Mouse (Mus musculus): ENCODE data around the gene Pnpla2.

Pnpla2 gene

GRCm38 (mm10) chr7:141484186-141485120 lies 29.5 kb downstream of the Pnpla2 start:
- DNase-seq (ENCODE audit: low spot score), result no peak

- no peak for DNase-seq (ENCODE audit: low spot score)
These were observed 30.2 kb downstream of the Pnpla2 start for GRCm38 (mm10) chr7:141485186-141485585.

GRCm38 (mm10) chr7:141485606-141486005 lies 30.6 kb downstream of the Pnpla2 start:
- DNase-seq (ENCODE audit: low spot score), result no peak

- DNase-seq (ENCODE audit: low spot score), result no peak
These were observed 31.2 kb downstream of the Pnpla2 start for GRCm38 (mm10) chr7:141486239-141486638.

GRCm38 (mm10) chr7:141487141-141487540 lies 32.1 kb downstream of the Pnpla2 start:
- no peak for DNase-seq (ENCODE audit: low spot score)

- DNase-seq (ENCODE audit: low spot score), result no peak
These were observed 36.2 kb downstream of the Pnpla2 start for GRCm38 (mm10) chr7:141491151-141491550.

GRCm38 (mm10) chr7:141492738-141493137 lies 37.7 kb downstream of the Pnpla2 start:
- no peak for DNase-seq (ENCODE audit: low spot score)

GRCm38 (mm10) chr7:141493729-141494128 lies 38.7 kb downstream of the Pnpla2 start:
- DNase-seq (ENCODE audit: low spot score), result no peak

GRCm38 (mm10) chr7:141495379-141495778 lies 40.4 kb downstream of the Pnpla2 start:
- DNase-seq (ENCODE audit: low spot score), result no peak

GRCm38 (mm10) chr7:141495940-141496339 lies 40.9 kb downstream of the Pnpla2 start:
- DNase-seq (ENCODE audit: low spot score), result no peak

- no peak for DNase-seq (ENCODE audit: low spot score)
These were observed 42.6 kb downstream of the Pnpla2 start for GRCm38 (mm10) chr7:141497600-141497999.

GRCm38 (mm10) chr7:141501820-141502555 lies 47.0 kb downstream of the Pnpla2 start:
- DNase-seq (ENCODE audit: low spot score), result no peak

- DNase-seq (ENCODE audit: low spot score), result no peak
These were observed 47.5 kb downstream of the Pnpla2 start for GRCm38 (mm10) chr7:141502556-141502905.

GRCm38 (mm10) chr7:141506278-141506677 lies 51.3 kb downstream of the Pnpla2 start:
- DNase-seq (ENCODE audit: low spot score), result no peak

- DNase-seq (ENCODE audit: low spot score), result no peak
These were observed 53.2 kb downstream of the Pnpla2 start for GRCm38 (mm10) chr7:141508160-141508559.

- no peak for DNase-seq (ENCODE audit: low spot score)
These were observed 55.2 kb downstream of the Pnpla2 start for GRCm38 (mm10) chr7:141510196-141510595.

Data from retina, embryonic 14.5 days (tissue).